Mouse (Mus musculus): ENCODE results near the gene Tfeb. TPM values are rescaled to one million over a fixed set of nuclear protein-coding genes. Genes with fewer than 3 reads are reported as not detected.

Gene Tfeb
- polyA plus RNA-seq, 1 experiment from 2014 or later: 2.1 TPM

DNA sequence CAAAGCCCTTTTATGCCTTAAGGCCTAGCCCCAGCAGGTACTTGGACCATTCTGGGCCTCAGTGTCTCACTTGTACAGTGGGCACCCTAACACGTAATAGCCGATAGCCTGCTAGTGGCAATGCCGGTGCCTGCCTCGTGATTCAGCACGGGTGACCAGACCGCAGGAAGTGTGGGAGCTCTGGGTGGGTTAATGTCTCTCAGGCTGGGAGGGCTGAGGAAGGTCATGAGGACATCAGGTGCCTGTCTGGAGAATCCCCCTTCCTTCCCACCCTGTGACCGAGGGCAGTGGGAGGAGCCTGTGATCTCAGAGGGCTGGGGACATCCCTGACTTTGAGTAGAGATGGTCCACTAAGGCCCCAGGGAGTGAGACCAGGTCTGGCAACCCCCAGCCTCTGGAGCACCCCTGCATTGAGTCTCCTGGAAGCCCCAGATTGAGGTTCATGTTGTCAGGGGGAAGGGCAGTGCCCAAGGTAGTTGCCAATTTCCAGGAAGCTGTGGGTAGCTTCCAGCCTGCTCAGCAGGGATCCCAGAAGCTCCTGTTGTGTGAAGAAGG, 20.3 kb downstream of the Tfeb start:
- DNase-seq (ENCODE audit: low spot score, missing footprints) (no peak), ATAC-seq (ENCODE audit: low FRiP score) (no peak)
- Histone ChIP-seq H3K9ac (ENCODE audit: low read length) (no peak overlapping the region), H3K36me3 (ENCODE audit: control insufficient read depth, insufficient read depth, low read length) (no peaks in the 10 kb centered on the region), H3K4me1 (ENCODE audit: control insufficient read depth, insufficient read depth, low read length) (no peaks in the 10 kb centered on the region), H3K9me3 (ENCODE audit: control insufficient read depth, low read length) (no peaks in the 10 kb centered on the region), H3K27me3 (ENCODE audit: control insufficient read depth, insufficient read depth, low read length) (no peaks in the 10 kb centered on the region), H3K4me2 (no peak overlapping the region), H3K4me3 (ENCODE audit: low read depth, low read length) (no peak overlapping the region), H3K27ac (ENCODE audit: low read depth, low read length) (no peak overlapping the region)
- 89% methylated on average over 7 of the region's 7 CpGs for WGBS

DNA sequence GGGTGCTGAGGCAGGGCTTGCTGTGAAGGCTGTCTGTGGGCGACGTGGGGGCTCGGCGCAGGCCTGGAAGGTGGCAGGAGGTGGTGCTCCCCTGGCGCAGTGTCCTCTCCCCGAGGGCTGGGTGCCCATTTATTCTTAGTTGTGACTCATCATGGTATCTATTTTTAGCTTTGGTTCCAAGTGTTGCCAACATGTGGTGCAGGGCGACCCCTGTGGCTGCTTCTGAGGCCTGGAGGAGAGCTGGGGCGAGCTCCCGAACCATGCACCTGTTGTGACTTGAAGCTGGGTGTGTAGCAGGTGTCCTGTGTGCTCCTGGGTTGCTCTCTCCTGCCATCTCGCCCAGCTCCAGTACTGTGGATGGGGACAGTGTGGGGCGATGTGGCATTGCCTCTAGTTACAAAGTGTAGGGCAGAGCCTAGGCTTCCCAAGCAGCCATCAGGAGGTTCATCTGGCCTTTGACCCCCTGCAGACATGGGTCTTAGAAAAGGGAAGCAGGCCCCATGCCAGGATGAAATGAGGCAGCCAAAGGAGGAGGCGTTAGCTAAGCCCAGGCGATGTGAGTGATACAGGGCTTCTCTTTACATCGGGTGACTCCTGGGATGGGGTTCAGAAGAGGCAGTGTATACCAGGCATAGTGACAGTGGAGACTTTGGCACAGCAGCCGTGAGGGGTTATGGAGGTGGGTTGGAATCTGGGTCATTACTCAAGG, 23.0 kb downstream of the Tfeb start:
- H3K4me1 ChIP-seq (ENCODE audit: control insufficient read depth, insufficient read depth, low read length): no peaks in the 10 kb centered on the region
- H3K4me3 ChIP-seq (ENCODE audit: low read depth, low read length): no peak overlapping the region
- no peaks in the 10 kb centered on the region for H3K9me3 ChIP-seq (ENCODE audit: control insufficient read depth, low read length)
- DNase-seq (ENCODE audit: low spot score, missing footprints) (no peak), ATAC-seq (ENCODE audit: low FRiP score) (no peak)
- H3K9ac ChIP-seq (ENCODE audit: low read length): no peak overlapping the region
- H3K4me2 ChIP-seq: no peak overlapping the region
- H3K27ac ChIP-seq (ENCODE audit: low read depth, low read length): no peak overlapping the region
- no peaks in the 10 kb centered on the region for H3K27me3 ChIP-seq (ENCODE audit: control insufficient read depth, insufficient read depth, low read length)
- 69% methylated on average over 15 of the region's 15 CpGs for WGBS
- H3K36me3 ChIP-seq (ENCODE audit: control insufficient read depth, insufficient read depth, low read length): no peaks in the 10 kb centered on the region

DNA sequence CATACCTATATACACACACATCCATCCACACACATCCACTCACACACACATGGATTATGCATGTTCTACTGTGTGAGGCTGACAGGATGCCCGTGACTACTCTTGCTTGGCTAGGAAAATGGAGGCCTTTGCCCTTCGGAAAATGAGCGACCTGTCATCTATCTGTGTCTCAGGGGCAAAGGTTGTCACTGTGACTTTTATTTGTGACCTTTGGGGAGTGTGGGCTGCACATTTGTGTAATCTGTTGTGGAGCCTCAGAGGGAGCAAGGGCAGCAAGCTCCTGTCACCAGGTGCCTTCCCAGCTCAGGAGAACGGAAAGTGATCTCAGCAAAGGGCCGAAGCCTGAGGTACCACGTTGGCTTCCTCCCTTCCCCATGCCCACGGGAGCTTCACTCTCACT, 25.2 kb downstream of the Tfeb start:
- H3K9me3 ChIP-seq (ENCODE audit: control insufficient read depth, low read length): no peaks in the 10 kb centered on the region
- 86% methylated on average over 7 of the region's 7 CpGs for WGBS
- no peak for DNase-seq (ENCODE audit: low spot score, missing footprints)
- H3K27me3 ChIP-seq (ENCODE audit: control insufficient read depth, insufficient read depth, low read length): no peaks in the 10 kb centered on the region
- no peak for ATAC-seq (ENCODE audit: low FRiP score)
- H3K9ac ChIP-seq (ENCODE audit: low read length): no peak overlapping the region
- no peak overlapping the region for H3K4me3 ChIP-seq (ENCODE audit: low read depth, low read length)
- H3K4me1 ChIP-seq (ENCODE audit: control insufficient read depth, insufficient read depth, low read length): no peaks in the 10 kb centered on the region
- H3K27ac ChIP-seq (ENCODE audit: low read depth, low read length): no peak overlapping the region
- H3K36me3 ChIP-seq (ENCODE audit: control insufficient read depth, insufficient read depth, low read length): no peaks in the 10 kb centered on the region
- no peak overlapping the region for H3K4me2 ChIP-seq

DNA sequence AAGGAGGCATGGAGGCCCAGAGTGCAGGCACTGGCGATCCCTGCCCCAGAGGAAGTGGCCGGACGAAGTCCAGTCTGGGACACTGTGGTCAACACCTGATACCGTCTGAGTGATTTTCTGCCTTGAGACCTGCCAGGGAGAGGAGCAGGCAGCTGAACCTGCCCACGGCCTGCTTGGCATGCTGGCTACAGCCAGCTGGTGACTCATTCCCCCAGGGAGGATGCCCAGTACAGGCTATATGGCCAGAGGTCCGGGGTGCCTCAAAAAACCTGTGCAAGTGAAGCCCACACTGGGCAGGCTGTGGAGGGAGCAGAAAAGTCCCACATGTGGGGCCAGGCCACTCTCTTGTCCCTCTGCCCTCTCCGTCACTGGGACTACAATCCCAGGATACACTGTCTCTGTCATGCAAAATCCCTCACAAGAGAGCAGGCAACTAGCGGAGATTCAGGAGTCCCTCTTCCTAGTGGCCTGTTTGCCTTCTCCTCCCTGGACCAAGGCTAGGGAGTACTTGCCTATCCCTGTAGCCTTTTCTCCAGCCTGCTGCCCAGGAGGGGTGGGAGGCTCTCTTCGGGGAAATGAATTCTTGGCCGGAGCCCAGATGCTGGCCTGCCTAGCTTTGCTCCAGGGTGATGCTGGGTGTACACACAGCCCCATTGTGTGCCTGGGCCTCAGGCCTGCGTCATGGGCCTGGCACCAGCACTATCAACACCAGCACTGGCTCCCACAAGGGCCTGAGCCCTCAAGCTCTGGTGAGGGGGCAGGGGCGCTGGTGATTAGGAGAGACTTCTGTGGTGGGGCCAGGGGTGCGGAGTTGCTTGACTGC, 25.9 kb downstream of the Tfeb start:
- H3K27ac ChIP-seq (ENCODE audit: low read depth, low read length): no peak overlapping the region
- no peaks in the 10 kb centered on the region for H3K27me3 ChIP-seq (ENCODE audit: control insufficient read depth, insufficient read depth, low read length)
- H3K4me2 ChIP-seq: no peak overlapping the region
- no peaks in the 10 kb centered on the region for H3K9me3 ChIP-seq (ENCODE audit: control insufficient read depth, low read length)
- WGBS: 81% methylated on average over 13 of the region's 13 CpGs
- no peak overlapping the region for H3K9ac ChIP-seq (ENCODE audit: low read length)
- H3K4me1 ChIP-seq (ENCODE audit: control insufficient read depth, insufficient read depth, low read length): no peaks in the 10 kb centered on the region
- no peak for DNase-seq (ENCODE audit: low spot score, missing footprints)
- peak; percentile 38; the same call in 1 of the 2 replicates for ATAC-seq (ENCODE audit: low FRiP score)
- H3K36me3 ChIP-seq (ENCODE audit: control insufficient read depth, insufficient read depth, low read length): no peaks in the 10 kb centered on the region
- no peak overlapping the region for H3K4me3 ChIP-seq (ENCODE audit: low read depth, low read length)

DNA sequence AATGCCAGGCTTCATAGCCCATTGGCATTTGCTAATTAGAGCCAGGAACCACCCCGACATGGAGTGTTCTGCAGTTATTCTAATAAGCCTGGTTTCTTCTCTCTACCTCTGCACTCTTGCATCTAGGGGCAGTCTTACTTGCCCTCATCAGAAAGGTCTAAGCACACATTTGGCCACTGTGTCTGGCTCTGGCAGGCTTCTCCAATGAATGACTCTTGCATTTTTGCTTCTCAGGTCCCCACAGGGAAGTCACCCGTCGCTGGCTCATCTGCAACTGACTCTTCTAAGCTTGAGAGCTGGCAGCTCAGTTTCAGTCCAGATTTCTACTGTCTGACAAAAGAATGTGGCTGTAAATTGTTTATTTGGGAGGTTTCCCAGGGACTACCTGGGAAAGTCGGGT, 29.2 kb downstream of the Tfeb start:
- no peaks in the 10 kb centered on the region for H3K4me1 ChIP-seq (ENCODE audit: control insufficient read depth, insufficient read depth, low read length)
- H3K4me3 ChIP-seq (ENCODE audit: low read depth, low read length): no peak overlapping the region
- 79% methylated on average over 4 of the region's 4 CpGs for WGBS
- no peaks in the 10 kb centered on the region for H3K9me3 ChIP-seq (ENCODE audit: control insufficient read depth, low read length)
- no peak for DNase-seq (ENCODE audit: low spot score, missing footprints)
- H3K9ac ChIP-seq (ENCODE audit: low read length): no peak overlapping the region
- no peaks in the 10 kb centered on the region for H3K27me3 ChIP-seq (ENCODE audit: control insufficient read depth, insufficient read depth, low read length)
- no peak for ATAC-seq (ENCODE audit: low FRiP score)
- H3K4me2 ChIP-seq: no peak overlapping the region
- no peaks in the 10 kb centered on the region for H3K36me3 ChIP-seq (ENCODE audit: control insufficient read depth, insufficient read depth, low read length)
- no peak overlapping the region for H3K27ac ChIP-seq (ENCODE audit: low read depth, low read length)

DNA sequence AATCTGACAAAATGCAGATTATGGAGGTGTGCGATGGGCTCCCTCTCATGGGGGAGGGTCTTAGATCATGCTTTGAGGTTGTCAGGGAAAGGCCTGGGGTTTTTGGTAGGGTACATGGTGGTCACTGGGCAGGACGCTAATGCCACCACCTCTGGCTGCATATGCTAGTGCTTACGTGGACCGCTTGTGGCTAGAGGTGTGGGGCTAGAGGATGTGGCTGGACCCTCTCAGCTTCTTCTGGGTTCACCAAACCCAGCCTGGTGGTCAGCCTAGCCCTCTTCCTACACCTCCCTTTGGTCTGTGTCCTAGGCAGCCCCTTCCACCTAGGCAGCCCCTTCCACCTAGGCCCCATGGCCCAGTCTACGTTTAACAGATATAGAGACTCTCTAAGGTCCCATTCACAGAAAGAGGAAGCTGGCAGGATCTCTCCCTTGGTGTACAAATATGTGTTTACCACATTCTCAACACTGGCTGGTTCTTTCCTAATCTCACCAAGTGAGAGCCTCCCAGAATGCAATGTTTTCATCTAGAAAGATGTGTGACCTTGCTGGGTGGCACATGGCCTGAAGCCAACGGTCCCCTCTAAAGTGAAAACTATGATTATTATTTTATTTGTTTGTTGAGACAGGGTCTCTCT, 29.7 kb downstream of the Tfeb start:
- WGBS: 91% methylated on average over 6 of the region's 6 CpGs
- no peak for DNase-seq (ENCODE audit: low spot score, missing footprints)
- ATAC-seq (ENCODE audit: low FRiP score): no peak

DNA sequence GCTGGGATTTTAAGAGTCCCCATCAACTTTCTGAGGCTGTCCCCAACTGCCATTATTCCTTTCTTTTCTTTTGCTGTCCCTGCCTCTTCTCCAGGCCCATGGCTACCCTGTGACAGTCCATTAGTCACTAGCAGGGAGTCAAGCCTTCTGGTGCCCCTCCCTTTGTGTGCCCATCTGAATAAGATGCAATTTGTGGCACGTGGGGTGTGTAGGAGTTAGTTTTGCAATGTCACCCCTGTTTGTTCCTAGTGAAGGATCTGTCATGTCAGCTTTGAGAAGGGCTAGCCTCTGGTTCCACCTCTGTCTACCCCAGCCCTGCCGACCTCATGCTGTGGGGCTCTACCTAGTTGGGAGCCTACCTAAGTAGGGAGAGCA, 30.2 kb downstream of the Tfeb start:
- 82% methylated on average over 2 of the region's 2 CpGs for WGBS

More for the DNA sequence above, 29.7 kb downstream of the Tfeb start:
- no peaks in the 10 kb centered on the region for H3K36me3 ChIP-seq (ENCODE audit: control insufficient read depth, insufficient read depth, low read length)
- H3K4me2 ChIP-seq: no peak overlapping the region
- H3K27me3 ChIP-seq (ENCODE audit: control insufficient read depth, insufficient read depth, low read length): no peaks in the 10 kb centered on the region
- H3K27ac ChIP-seq (ENCODE audit: low read depth, low read length): no peak overlapping the region
- H3K9ac ChIP-seq (ENCODE audit: low read length): no peak overlapping the region
- H3K4me3 ChIP-seq (ENCODE audit: low read depth, low read length): no peak overlapping the region
- no peaks in the 10 kb centered on the region for H3K9me3 ChIP-seq (ENCODE audit: control insufficient read depth, low read length)
- H3K4me1 ChIP-seq (ENCODE audit: control insufficient read depth, insufficient read depth, low read length): no peaks in the 10 kb centered on the region

DNA sequence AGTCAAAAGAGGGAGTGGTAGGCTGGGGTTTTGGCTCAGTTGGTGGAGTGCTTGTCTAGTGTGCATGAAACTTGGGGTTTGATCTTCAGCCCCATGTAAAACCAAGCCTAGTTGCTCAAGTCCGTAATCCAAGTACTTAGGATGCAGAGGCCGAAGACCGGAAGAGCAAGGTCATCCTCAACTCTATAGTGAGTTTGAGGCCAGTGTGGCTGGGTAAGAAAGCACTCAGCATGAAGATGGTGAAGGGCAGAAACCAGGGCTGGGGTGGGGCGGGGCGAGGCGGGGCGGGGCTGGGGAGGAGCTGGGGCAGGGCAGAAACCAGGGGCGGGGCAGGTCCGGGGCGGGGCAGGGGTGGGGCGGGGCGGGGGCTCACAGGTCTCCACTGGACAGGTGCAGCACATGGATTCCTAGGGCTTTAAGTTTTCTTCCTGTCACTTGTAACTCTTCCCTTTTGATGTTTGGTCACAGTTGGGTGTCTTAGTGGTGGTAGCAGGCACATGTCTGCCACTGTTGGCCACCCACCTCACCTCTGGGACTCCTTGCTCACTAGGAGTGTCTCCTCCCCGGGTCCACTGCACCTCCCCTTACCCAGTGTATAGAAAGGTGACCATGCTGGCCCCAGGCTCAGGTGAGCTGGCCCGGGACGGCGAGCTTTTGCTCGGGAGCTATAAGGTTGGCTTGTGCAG, 30.8 kb downstream of the Tfeb start:
- Histone ChIP-seq H3K27ac (ENCODE audit: low read depth, low read length) (no peak overlapping the region), H3K9ac (ENCODE audit: low read length) (no peak overlapping the region), H3K4me3 (ENCODE audit: low read depth, low read length) (no peak overlapping the region), H3K36me3 (ENCODE audit: control insufficient read depth, insufficient read depth, low read length) (no peaks in the 10 kb centered on the region), H3K4me2 (no peak overlapping the region), H3K27me3 (ENCODE audit: control insufficient read depth, insufficient read depth, low read length) (no peaks in the 10 kb centered on the region), H3K9me3 (ENCODE audit: control insufficient read depth, low read length) (no peaks in the 10 kb centered on the region; the same call in 1 of the 2 replicates), H3K4me1 (ENCODE audit: control insufficient read depth, insufficient read depth, low read length) (no peaks in the 10 kb centered on the region)
- ATAC-seq (ENCODE audit: low FRiP score) (no peak), DNase-seq (ENCODE audit: low spot score, missing footprints) (no peak)
- WGBS: 47% methylated on average over 14 of the region's 17 CpGs

More for the DNA sequence above, 30.2 kb downstream of the Tfeb start:
- Histone ChIP-seq H3K4me1 (ENCODE audit: control insufficient read depth, insufficient read depth, low read length) (no peaks in the 10 kb centered on the region), H3K4me3 (ENCODE audit: low read depth, low read length) (no peak overlapping the region), H3K27ac (ENCODE audit: low read depth, low read length) (no peak overlapping the region), H3K9ac (ENCODE audit: low read length) (no peak overlapping the region), H3K9me3 (ENCODE audit: control insufficient read depth, low read length) (no peaks in the 10 kb centered on the region; the same call in 1 of the 2 replicates), H3K27me3 (ENCODE audit: control insufficient read depth, insufficient read depth, low read length) (no peaks in the 10 kb centered on the region), H3K4me2 (no peak overlapping the region), H3K36me3 (ENCODE audit: control insufficient read depth, insufficient read depth, low read length) (no peaks in the 10 kb centered on the region)
- DNase-seq (ENCODE audit: low spot score, missing footprints) (no peak), ATAC-seq (ENCODE audit: low FRiP score) (no peak)

Measured in midbrain, embryonic 11.5 days (tissue).